Mouse (Mus musculus): Measurements from ENCODE around the gene Syt10. TPM values are rescaled to one million over a fixed set of nuclear protein-coding genes. Genes with fewer than 3 reads are reported as not detected.

Gene Syt10
- 0.47 and 0.59 TPM in 2 replicates for polyA plus RNA-seq (2012; rRNA removed)

GRCm38 (mm10) chr15:89841364-89842017 lies at the start of gene Syt10:
TSS of gene Syt10 (minus strand) at chr15:89841860.

Other genes starting within 250 kb of the Syt10 start
- gene Rabl2, start 249.9 kb downstream of the Syt10 start, polyA plus RNA-seq (2012; rRNA removed), result 99.4 and 109 TPM in 2 replicates

Measured in central nervous system, embryonic 14 days (tissue).